Mouse (Mus musculus): ENCODE results near the gene Prok2. TPM values are rescaled to one million over a fixed set of nuclear protein-coding genes. Genes with fewer than 3 reads are reported as not detected.

Gene Prok2
- polyA plus RNA-seq, 1 experiment from 2014 or later: 0.20 TPM

GRCm38 (mm10) chr6:99713256-99713655 is 12.9 kb downstream of the Prok2 start:
- Histone ChIP-seq H3K27ac (ENCODE audit: low read length) (no peak overlapping the region), H3K9me3 (ENCODE audit: control insufficient read depth, low read length) (no peaks in the 10 kb centered on the region), H3K4me3 (ENCODE audit: low read length) (no peak overlapping the region), H3K27me3 (ENCODE audit: control insufficient read depth, insufficient read depth, low read depth, low read length) (peaks cover 2% of the 10 kb centered on the region; the same call in 1 of the 2 replicates), H3K36me3 (ENCODE audit: control insufficient read depth, insufficient read depth, low read length) (no peaks in the 10 kb centered on the region), H3K4me1 (replicated peaks; ENCODE audit: control insufficient read depth, insufficient read depth, low read length) (0 out of 2 replicates have a peak, but pooled peaks cover 2% of the 10 kb centered on the region), H3K4me2 (ENCODE audit: low read depth, low read length) (no peak overlapping the region), H3K9ac (ENCODE audit: low read length) (no peak overlapping the region)
- ATAC-seq (ENCODE audit: low read depth): no peak
- 81% methylated on average over 5 of the region's 5 CpGs for WGBS

GRCm38 (mm10) chr6:99711576-99712101 is 14.6 kb downstream of the Prok2 start:
- Histone ChIP-seq H3K9me3 (ENCODE audit: control insufficient read depth, low read length) (no peaks in the 10 kb centered on the region), H3K4me2 (ENCODE audit: low read depth, low read length) (no peak overlapping the region), H3K4me3 (ENCODE audit: low read length) (no peak overlapping the region), H3K27ac (ENCODE audit: low read length) (no peak overlapping the region), H3K4me1 (replicated peaks; ENCODE audit: control insufficient read depth, insufficient read depth, low read length) (peaks cover 2% of the 10 kb centered on the region; the same call in 1 of the 2 replicates), H3K36me3 (ENCODE audit: control insufficient read depth, insufficient read depth, low read length) (no peaks in the 10 kb centered on the region), H3K27me3 (ENCODE audit: control insufficient read depth, insufficient read depth, low read depth, low read length) (peaks cover 2% of the 10 kb centered on the region; the same call in 1 of the 2 replicates), H3K9ac (ENCODE audit: low read length) (no peak overlapping the region)
- no peak for ATAC-seq (ENCODE audit: low read depth)
- WGBS: 53% methylated on average over 11 of the region's 11 CpGs

GRCm38 (mm10) chr6:99700484-99700883 is 25.7 kb downstream of the Prok2 start:
- no peak for ATAC-seq (ENCODE audit: low read depth)
- no peak overlapping the region for H3K9ac ChIP-seq (ENCODE audit: low read length)
- H3K36me3 ChIP-seq (ENCODE audit: control insufficient read depth, insufficient read depth, low read length): no peaks in the 10 kb centered on the region
- no peaks in the 10 kb centered on the region for H3K9me3 ChIP-seq (ENCODE audit: control insufficient read depth, low read length)
- no peak overlapping the region for H3K4me3 ChIP-seq (ENCODE audit: low read length)
- no peaks in the 10 kb centered on the region for H3K4me1 ChIP-seq (replicated peaks; ENCODE audit: control insufficient read depth, insufficient read depth, low read length)
- H3K27ac ChIP-seq (ENCODE audit: low read length): no peak overlapping the region
- H3K27me3 ChIP-seq (ENCODE audit: control insufficient read depth, insufficient read depth, low read depth, low read length): no peaks in the 10 kb centered on the region
- H3K4me2 ChIP-seq (ENCODE audit: low read depth, low read length): no peak overlapping the region
- 57% methylated on average over 3 of the region's 3 CpGs for WGBS

GRCm38 (mm10) chr6:99692916-99693841 is 33.0 kb downstream of the Prok2 start:
- H3K27me3 ChIP-seq (ENCODE audit: control insufficient read depth, insufficient read depth, low read depth, low read length): peaks cover 7% of the 10 kb centered on the region; the same call in 1 of the 2 replicates
- peak overlapping the region; percentile 97 for H3K4me2 ChIP-seq (ENCODE audit: low read depth, low read length)
- no peaks in the 10 kb centered on the region for H3K9me3 ChIP-seq (ENCODE audit: control insufficient read depth, low read length)
- peak; percentile 60 for ATAC-seq (ENCODE audit: low read depth)
- H3K9ac ChIP-seq (ENCODE audit: low read length): peak overlapping the region; percentile 86
- 1% methylated on average over 64 of the region's 110 CpGs for WGBS
- no peak overlapping the region for H3K27ac ChIP-seq (ENCODE audit: low read length)
- H3K4me1 ChIP-seq (replicated peaks; ENCODE audit: control insufficient read depth, insufficient read depth, low read length): peaks cover 9% of the 10 kb centered on the region
- H3K36me3 ChIP-seq (ENCODE audit: control insufficient read depth, insufficient read depth, low read length): no peaks in the 10 kb centered on the region
- peak overlapping the region; percentile 77 for H3K4me3 ChIP-seq (ENCODE audit: low read length)

GRCm38 (mm10) chr6:99692206-99692915 is 33.8 kb downstream of the Prok2 start, which contains the start of gene Gpr27:
TSS of gene Gpr27 (plus strand) at chr6:99692679.
- Histone ChIP-seq H3K27ac (ENCODE audit: low read length) (0 out of 2 replicates have a peak within 1 kb of the TSS, but pooled peaks have one; percentile 7), H3K4me3 (ENCODE audit: low read length) (peak within 1 kb of the TSS; percentile 77), H3K4me2 (ENCODE audit: low read depth, low read length) (peak within 1 kb of the TSS; percentile 97), H3K9ac (ENCODE audit: low read length) (peak within 1 kb of the TSS; percentile 86), H3K36me3 (ENCODE audit: control insufficient read depth, insufficient read depth, low read length) (no peaks in the 10 kb centered on the region), H3K4me1 (replicated peaks; ENCODE audit: control insufficient read depth, insufficient read depth, low read length) (peaks cover 9% of the 10 kb centered on the region), H3K9me3 (ENCODE audit: control insufficient read depth, low read length) (no peaks in the 10 kb centered on the region), H3K27me3 (ENCODE audit: control insufficient read depth, insufficient read depth, low read depth, low read length) (peaks cover 7% of the 10 kb centered on the region; the same call in 1 of the 2 replicates)
- ATAC-seq (ENCODE audit: low read depth): peak; percentile 77
- WGBS: under 1% methylated on average over 66 of the region's 112 CpGs

GRCm38 (mm10) chr6:99691666-99692205 is 34.5 kb downstream of the Prok2 start:
- H3K4me2 ChIP-seq (ENCODE audit: low read depth, low read length): peak overlapping the region; percentile 97
- no peaks in the 10 kb centered on the region for H3K36me3 ChIP-seq (ENCODE audit: control insufficient read depth, insufficient read depth, low read length)
- peaks cover 7% of the 10 kb centered on the region; the same call in 1 of the 2 replicates for H3K27me3 ChIP-seq (ENCODE audit: control insufficient read depth, insufficient read depth, low read depth, low read length)
- peak overlapping the region; percentile 86 for H3K9ac ChIP-seq (ENCODE audit: low read length)
- WGBS: 7% methylated on average over 24 of the region's 25 CpGs
- no peaks in the 10 kb centered on the region for H3K9me3 ChIP-seq (ENCODE audit: control insufficient read depth, low read length)
- H3K27ac ChIP-seq (ENCODE audit: low read length): no peak overlapping the region
- peak overlapping the region; percentile 77 for H3K4me3 ChIP-seq (ENCODE audit: low read length)
- peaks cover 9% of the 10 kb centered on the region for H3K4me1 ChIP-seq (replicated peaks; ENCODE audit: control insufficient read depth, insufficient read depth, low read length)
- peak; percentile 29; the same call in 1 of the 2 replicates for ATAC-seq (ENCODE audit: low read depth)

- Histone ChIP-seq H3K9me3 (ENCODE audit: control insufficient read depth, low read length) (no peaks in the 10 kb centered on the region; the same call in 1 of the 2 replicates), H3K27me3 (ENCODE audit: control insufficient read depth, insufficient read depth, low read depth, low read length) (peaks cover 4% of the 10 kb centered on the region; the same call in 1 of the 2 replicates), H3K36me3 (ENCODE audit: control insufficient read depth, insufficient read depth, low read length) (no peaks in the 10 kb centered on the region), H3K4me1 (replicated peaks; ENCODE audit: control insufficient read depth, insufficient read depth, low read length) (peaks cover 5% of the 10 kb centered on the region), H3K4me2 (ENCODE audit: low read depth, low read length) (no peak overlapping the region), H3K27ac (ENCODE audit: low read length) (no peak overlapping the region), H3K9ac (ENCODE audit: low read length) (no peak overlapping the region), H3K4me3 (ENCODE audit: low read length) (no peak overlapping the region)
- no peak for ATAC-seq (ENCODE audit: low read depth)
- WGBS: 73% methylated on average over 6 of the region's 6 CpGs
Measured at GRCm38 (mm10) chr6:99688513-99688912, 37.7 kb downstream of the Prok2 start.

- no peak for ATAC-seq (ENCODE audit: low read depth)
- no peaks in the 10 kb centered on the region; the same call in 1 of the 2 replicates for H3K27me3 ChIP-seq (ENCODE audit: control insufficient read depth, insufficient read depth, low read depth, low read length)
- H3K9me3 ChIP-seq (ENCODE audit: control insufficient read depth, low read length): no peaks in the 10 kb centered on the region; the same call in 1 of the 2 replicates
- no peak overlapping the region for H3K27ac ChIP-seq (ENCODE audit: low read length)
- H3K4me1 ChIP-seq (replicated peaks; ENCODE audit: control insufficient read depth, insufficient read depth, low read length): no peaks in the 10 kb centered on the region
- no peaks in the 10 kb centered on the region for H3K36me3 ChIP-seq (ENCODE audit: control insufficient read depth, insufficient read depth, low read length)
- no peak overlapping the region for H3K9ac ChIP-seq (ENCODE audit: low read length)
- WGBS: 57% methylated on average over 5 of the region's 5 CpGs
- no peak overlapping the region for H3K4me2 ChIP-seq (ENCODE audit: low read depth, low read length)
- H3K4me3 ChIP-seq (ENCODE audit: low read length): no peak overlapping the region
Measured at GRCm38 (mm10) chr6:99684899-99685298, 41.3 kb downstream of the Prok2 start.
